Mouse (Mus musculus) forebrain, embryonic 11.5 days (tissue): ENCODE data around the gene Kat2b. TPM values are rescaled to one million over a fixed set of nuclear protein-coding genes. Genes with fewer than 3 reads are reported as not detected.
"Not testable (repeated sequence)": the region's sequence is repeated elsewhere in the genome, so short reads cannot be mapped to it uniquely, and the experiment has no call there.

Source experiments
- ATAC-seq: fragments of 200-750 bp; cut with Nextera tagmentation; replicated peaks from 2 replicates; pipeline ENCODE4 v1.8.0; 2017; ENCODE audit warnings: moderate TSS enrichment; ENCODE audit not compliant: low FRiP score
- DNase-seq: peaks from one replicate; pipeline ENCODE4 v3.0.0-alpha.2; 2017; ENCODE audit warnings: low spot score
- H3K27ac ChIP-seq: fragments of 300-500 bp; sonication (generic); 2 replicates; pipeline ENCODE4 v1.5.1; 2014; ENCODE audit warnings: low read depth, low read length
- H3K27me3 ChIP-seq: fragments of 300-500 bp; sonication (generic); 2 replicates; pipeline ENCODE4 v1.6.1; 2014; ENCODE audit warnings: mild to moderate bottlenecking, low read length, mixed read lengths; ENCODE audit not compliant: control insufficient read depth, insufficient read depth
- H3K36me3 ChIP-seq: fragments of 300-500 bp; sonication (generic); 2 replicates; pipeline ENCODE4 v1.6.1; 2014; ENCODE audit warnings: mild to moderate bottlenecking, low read length, moderate library complexity, mixed read lengths; ENCODE audit not compliant: control insufficient read depth, insufficient read depth
- H3K4me1 ChIP-seq: fragments of 300-500 bp; sonication (generic); replicated peaks from 2 replicates; pipeline ENCODE4 v1.6.1; 2014; ENCODE audit warnings: low read length, mixed read lengths; ENCODE audit not compliant: control insufficient read depth, insufficient read depth
- H3K4me2 ChIP-seq: fragments of 300-500 bp; sonication (generic); 2 replicates; pipeline ENCODE4 v1.6.1; 2014; ENCODE audit warnings: low read depth, mild to moderate bottlenecking, low read length, moderate library complexity, mixed read lengths; ENCODE audit not compliant: severe bottlenecking
- H3K4me3 ChIP-seq: fragments of 300-500 bp; sonication (generic); 2 replicates; pipeline ENCODE4 v1.5.1; 2014; ENCODE audit warnings: low read depth, low read length
- H3K9ac ChIP-seq: fragments of 300-500 bp; sonication (generic); 2 replicates; pipeline ENCODE4 v1.6.1; 2014; ENCODE audit warnings: low read length
- H3K9me3 ChIP-seq: fragments of 300-500 bp; sonication (generic); 2 replicates; pipeline ENCODE4 v1.6.1; 2016; ENCODE audit warnings: low read length, mixed read lengths; ENCODE audit not compliant: control insufficient read depth
- WGBS: fragments of 180-500 bp; shearing (Covaris S2); extraction: QIAGEN DNeasy Blood & Tissue Kit; methylation state at CpG from one replicate; pipeline ENCODE4 v1.1.7; 2014; 5-methylcytosine and 5-hydroxymethylcytosine counted together
- polyA plus RNA-seq: library from polyadenylated mRNA; unstranded; fragments of >200 nt; fragmentation: Nextera tagmentation; extraction: Ambion mirVana; gene quantifications from 2 replicates; pipeline ENCODE4 v1.2.1, GENCODE M21; 2014

The Kat2b gene
- 5.9 and 6.1 TPM in 2 replicates for polyA plus RNA-seq

DNA sequence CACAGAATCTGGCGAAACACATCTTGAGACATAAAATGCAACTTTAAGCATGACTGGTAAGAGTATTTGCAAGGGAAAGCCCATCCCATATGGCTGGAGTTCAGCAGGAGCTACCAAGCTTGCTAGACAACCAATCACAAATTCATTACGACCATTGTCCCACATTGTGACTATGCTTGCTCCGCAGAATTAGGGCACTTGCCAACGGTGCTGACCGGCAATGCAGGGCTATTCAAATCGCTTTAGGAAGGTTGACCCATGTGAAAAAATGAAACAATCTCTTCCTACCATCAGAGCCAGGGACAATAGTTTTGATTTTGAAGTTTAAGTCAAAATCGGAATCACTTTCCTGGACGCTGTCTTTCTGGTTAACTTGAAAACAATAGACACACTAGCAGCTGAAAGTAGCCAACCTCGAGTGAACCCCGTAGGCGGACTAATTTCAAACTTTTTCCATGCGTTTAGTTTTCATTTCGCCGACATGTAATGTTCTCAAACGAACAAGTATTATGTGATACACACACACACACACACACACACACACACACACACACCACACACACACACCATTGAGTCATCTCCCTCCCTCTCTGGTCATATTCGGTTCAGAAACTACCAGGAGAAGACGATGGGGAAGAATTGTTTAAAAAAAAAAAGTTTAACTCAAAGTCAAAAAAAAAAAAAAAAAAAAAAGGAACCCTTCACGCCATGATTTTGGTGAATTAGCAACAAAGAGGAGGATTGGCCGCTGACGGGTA, at the start of gene Kat2b:
Gene Kat2b (plus strand): TSS at position 701 of the 758 bp plus-strand sequence.
- WGBS, result 2% methylated on average over 20 of the region's 20 CpGs
- DNase-seq, result peak; percentile 56
- Histone ChIP-seq H3K4me2 (peak within 1 kb of the TSS; percentile 90), H3K36me3 (no peaks in the 10 kb centered on the region), H3K9me3 (no peaks in the 10 kb centered on the region), H3K9ac (peak within 1 kb of the TSS; percentile 95), H3K27me3 (no peaks in the 10 kb centered on the region), H3K27ac (peak within 1 kb of the TSS; percentile 92), H3K4me3 (peak within 1 kb of the TSS; percentile 88), H3K4me1 (peaks cover 3% of the 10 kb centered on the region)
- ATAC-seq, result no peak

DNA sequence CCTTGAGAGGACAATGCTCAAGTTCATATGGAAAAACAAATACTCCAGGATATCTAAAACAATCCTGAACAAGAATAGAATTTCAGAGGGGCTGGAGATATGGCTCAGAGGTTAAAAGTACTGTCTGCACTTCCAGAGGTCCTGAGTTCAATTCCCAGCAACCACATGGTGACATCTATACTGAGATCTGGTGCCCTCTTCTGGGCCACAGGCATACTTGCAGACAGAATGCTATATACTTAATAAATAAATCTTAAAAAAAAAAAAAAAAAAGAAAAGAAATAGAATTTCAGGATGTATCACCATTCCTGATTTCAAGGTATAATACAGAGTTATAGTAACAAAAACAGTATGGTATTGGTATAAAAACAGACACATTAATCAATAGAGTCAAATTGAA, 47.3 kb upstream of the Kat2b start:
- DNase-seq, result no peak
- Histone ChIP-seq H3K36me3 (no peaks in the 10 kb centered on the region), H3K9ac (no peak overlapping the region), H3K4me3 (no peak overlapping the region), H3K27me3 (no peaks in the 10 kb centered on the region), H3K4me2 (no peak overlapping the region), H3K9me3 (no peaks in the 10 kb centered on the region), H3K4me1 (no peaks in the 10 kb centered on the region), H3K27ac (no peak overlapping the region)
- ATAC-seq, result no peak

DNA sequence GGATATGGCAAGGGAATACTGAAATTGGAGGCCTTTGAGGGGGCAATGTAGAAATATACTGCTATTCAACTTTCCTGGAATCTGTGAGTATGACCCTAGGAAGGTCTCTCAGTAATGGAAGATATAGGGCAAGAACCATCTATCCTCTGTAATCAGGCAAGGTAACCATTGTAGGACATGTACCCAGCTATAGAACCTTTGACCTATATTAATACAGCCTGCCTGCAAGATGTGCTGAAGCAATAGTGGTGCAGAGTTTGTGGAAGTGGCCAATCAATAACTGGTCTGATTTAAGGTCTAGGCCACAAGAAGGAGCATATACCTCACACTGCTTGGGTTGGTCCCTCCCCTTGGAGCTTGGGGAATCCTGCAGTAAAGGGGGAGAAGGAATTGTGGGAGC, 46.2 kb upstream of the Kat2b start:
- DNase-seq, result no peak
- no peak for ATAC-seq
- no peak overlapping the region for H3K4me3 ChIP-seq

DNA sequence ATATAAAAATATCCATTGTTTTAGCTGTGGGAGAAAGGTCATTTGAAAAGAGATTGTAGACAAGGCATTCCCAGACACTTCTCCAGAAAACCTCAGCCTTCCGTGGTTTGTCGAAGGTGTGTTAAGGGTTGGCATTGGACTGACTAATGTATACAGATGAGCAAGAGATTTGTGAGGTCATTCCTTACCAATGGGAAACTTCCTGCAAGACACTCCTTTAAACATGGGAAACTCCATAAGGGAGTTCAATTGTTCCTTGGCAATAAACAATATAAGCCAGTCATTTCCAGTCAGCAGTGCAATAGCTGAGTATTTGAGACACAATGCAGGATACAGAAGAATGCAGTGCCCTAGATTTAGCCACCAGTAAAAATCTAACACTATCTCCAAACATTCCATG, 38.6 kb upstream of the Kat2b start:
- no peaks in the 10 kb centered on the region for H3K4me1 ChIP-seq
- DNase-seq (no peak), ATAC-seq (no peak)
- no peak overlapping the region for H3K4me2 ChIP-seq
- H3K27me3 ChIP-seq, result no peaks in the 10 kb centered on the region
- no peaks in the 10 kb centered on the region for H3K36me3 ChIP-seq
- 85% methylated on average over 2 of the region's 2 CpGs for WGBS
- no peaks in the 10 kb centered on the region for H3K9me3 ChIP-seq
- no peak overlapping the region for H3K9ac ChIP-seq
- H3K27ac ChIP-seq, result no peak overlapping the region
- H3K4me3 ChIP-seq, result no peak overlapping the region

More for the DNA sequence above, 46.2 kb upstream of the Kat2b start:
- Histone ChIP-seq H3K4me2 (no peak overlapping the region), H3K36me3 (no peaks in the 10 kb centered on the region), H3K9me3 (no peaks in the 10 kb centered on the region), H3K27ac (no peak overlapping the region), H3K27me3 (no peaks in the 10 kb centered on the region), H3K9ac (no peak overlapping the region), H3K4me1 (no peaks in the 10 kb centered on the region)

DNA sequence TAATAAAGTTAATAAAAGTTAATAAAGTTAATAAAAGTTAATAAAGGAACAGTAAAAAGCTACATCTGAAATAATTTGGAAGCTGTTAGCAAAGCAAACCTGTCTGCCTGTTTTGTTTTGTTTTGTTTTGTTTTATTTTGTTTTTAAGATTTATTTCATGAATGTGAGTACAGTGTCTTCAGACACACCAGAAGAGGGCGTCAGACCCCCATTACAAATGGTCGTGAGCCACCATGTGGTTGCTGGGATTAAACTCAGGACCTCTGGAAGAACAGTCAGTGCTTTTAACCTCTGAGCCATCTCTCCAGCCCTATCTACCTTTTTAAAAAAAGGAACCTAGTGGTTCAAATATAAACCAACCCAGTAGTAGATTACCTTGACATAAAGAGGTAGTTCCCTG, 35.5 kb upstream of the Kat2b start:
- ATAC-seq (no peak), DNase-seq (no peak)
- WGBS, result 55% methylated on average over 2 of the region's 2 CpGs
- Histone ChIP-seq H3K9me3 (no peaks in the 10 kb centered on the region), H3K36me3 (no peaks in the 10 kb centered on the region), H3K4me2 (no peak overlapping the region), H3K4me1 (no peaks in the 10 kb centered on the region), H3K27ac (no peak overlapping the region), H3K9ac (no peak overlapping the region), H3K27me3 (no peaks in the 10 kb centered on the region), H3K4me3 (no peak overlapping the region)

DNA sequence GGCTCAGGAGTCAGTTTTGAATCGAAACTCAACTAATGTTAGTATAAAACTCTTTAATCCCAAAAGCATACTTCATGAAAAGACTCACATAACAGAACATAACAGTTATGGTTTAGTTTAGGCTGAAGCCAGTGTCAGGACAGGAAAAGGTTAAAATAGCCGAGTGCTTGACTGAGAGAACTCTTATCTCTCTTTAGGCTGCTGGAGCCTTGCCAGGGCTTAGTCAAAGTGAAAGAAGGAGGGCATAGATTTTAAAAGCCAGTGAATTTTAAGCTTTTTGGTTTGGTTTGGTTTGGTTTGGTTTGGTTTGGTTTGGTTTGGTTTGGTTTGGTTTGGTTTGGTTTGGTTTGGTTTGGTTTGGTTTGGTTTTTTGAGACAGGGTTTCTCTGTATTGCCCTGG, 34.2 kb upstream of the Kat2b start:
- Histone ChIP-seq H3K9me3 (no peaks in the 10 kb centered on the region), H3K4me2 (no peak overlapping the region), H3K27me3 (no peaks in the 10 kb centered on the region), H3K27ac (no peak overlapping the region), H3K36me3 (no peaks in the 10 kb centered on the region), H3K9ac (no peak overlapping the region), H3K4me1 (no peaks in the 10 kb centered on the region), H3K4me3 (no peak overlapping the region)
- DNase-seq (no peak), ATAC-seq (no peak)
- WGBS, result 80% methylated on average over 2 of the region's 2 CpGs

DNA sequence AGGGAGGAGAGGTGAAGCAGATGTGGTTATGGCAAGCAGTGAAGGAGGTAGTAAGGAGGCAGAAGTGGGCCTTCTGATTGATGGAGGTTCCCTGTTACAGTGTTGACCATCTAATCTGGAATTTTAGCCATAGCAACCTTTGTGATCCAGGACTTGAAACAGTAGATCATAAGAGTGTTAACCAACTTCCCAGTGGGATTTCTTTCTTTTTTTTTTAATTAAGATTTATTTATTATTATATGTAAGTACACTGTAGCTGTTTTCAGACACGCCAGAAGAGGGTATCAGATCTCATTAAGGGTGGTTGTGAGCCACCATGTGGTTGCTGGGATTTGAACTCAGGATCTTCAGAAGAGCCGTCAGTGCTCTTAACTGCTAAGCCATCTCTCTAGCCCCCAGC, 27.3 kb upstream of the Kat2b start, which contains the start of gene Pp2d1:
Gene Pp2d1 (minus strand): TSS at position 101 of the 400 bp plus-strand sequence.
- ATAC-seq, H3K9ac ChIP-seq, H3K27ac ChIP-seq, H3K36me3 ChIP-seq, H3K27me3 ChIP-seq, H3K9me3 ChIP-seq, H3K4me1 ChIP-seq, H3K4me3 ChIP-seq, DNase-seq, H3K4me2 ChIP-seq: not testable (repeated sequence)
- 79% methylated on average over 2 of the region's 2 CpGs for WGBS

DNA sequence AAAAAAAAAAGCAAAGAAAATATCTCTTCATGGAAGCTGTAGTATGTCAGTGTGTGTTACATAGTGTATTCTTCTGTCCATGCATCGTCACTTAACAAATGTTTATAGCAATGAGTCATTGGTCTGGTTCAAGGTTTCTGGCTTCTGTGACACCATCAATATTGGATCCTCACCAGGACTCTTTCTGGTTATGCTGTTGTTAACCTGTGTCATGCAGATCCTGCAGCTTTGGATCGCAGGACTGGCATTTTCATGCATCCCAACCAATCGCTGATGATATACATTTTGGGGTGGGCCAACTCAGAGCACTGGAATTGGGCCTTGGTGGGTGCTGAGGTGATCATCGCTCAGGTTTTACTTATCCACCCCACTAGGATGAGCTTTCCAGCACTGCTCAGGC, 24.1 kb upstream of the Kat2b start:
- no peaks in the 10 kb centered on the region for H3K4me1 ChIP-seq

More for the DNA sequence above, 24.1 kb upstream of the Kat2b start:
- ATAC-seq, result no peak
- no peak overlapping the region for H3K4me3 ChIP-seq
- H3K27me3 ChIP-seq, result no peaks in the 10 kb centered on the region
- WGBS, result 92% methylated on average over 4 of the region's 4 CpGs
- H3K4me2 ChIP-seq, result no peak overlapping the region
- H3K9ac ChIP-seq, result no peak overlapping the region
- no peaks in the 10 kb centered on the region for H3K9me3 ChIP-seq
- DNase-seq, result no peak
- H3K36me3 ChIP-seq, result no peaks in the 10 kb centered on the region
- H3K27ac ChIP-seq, result no peak overlapping the region
